Mouse (Mus musculus) cerebellum, adult (tissue): ENCODE data around the gene Slc16a12.
"Not testable (repeated sequence)": the region's sequence is repeated elsewhere in the genome, so short reads cannot be mapped to it uniquely, and the experiment has no call there.

Source experiments
- ATAC-seq: cut with Nextera tagmentation; 2 replicates; pipeline ENCODE4 v1.9.2; 2017; ENCODE audit warnings: mild to moderate bottlenecking, moderate library complexity, mixed read lengths; ENCODE audit not compliant: insufficient number of reproducible peaks, low FRiP score, low TSS enrichment

The Slc16a12 gene

GRCm38 (mm10) chr19:34746688-34747504 is at the start of gene Slc16a12:
Gene Slc16a12 (minus strand): TSS chr19:34747289.
- 0 out of 2 replicates have a peak, but pooled peaks have one; percentile 40 for ATAC-seq

DNA sequence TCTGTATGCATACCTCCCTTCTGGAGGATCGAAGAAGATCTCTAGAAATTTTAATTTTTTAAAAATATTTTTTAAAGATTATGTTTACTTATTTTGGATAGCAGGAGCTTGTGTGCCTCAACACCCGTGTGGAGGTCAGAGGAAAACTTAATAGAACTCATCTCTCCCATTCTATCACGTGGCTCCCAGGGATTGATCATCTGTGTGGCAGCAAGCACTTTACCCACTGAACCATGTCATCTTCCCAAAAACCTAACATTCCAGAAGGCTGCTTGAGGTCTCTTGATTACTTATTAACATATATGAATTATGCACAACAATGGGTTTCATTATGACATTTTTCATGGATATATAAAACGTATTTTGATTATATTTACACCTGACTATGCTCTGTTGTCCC is 49.3 kb upstream of the Slc16a12 start:
- ATAC-seq, result no peak

DNA sequence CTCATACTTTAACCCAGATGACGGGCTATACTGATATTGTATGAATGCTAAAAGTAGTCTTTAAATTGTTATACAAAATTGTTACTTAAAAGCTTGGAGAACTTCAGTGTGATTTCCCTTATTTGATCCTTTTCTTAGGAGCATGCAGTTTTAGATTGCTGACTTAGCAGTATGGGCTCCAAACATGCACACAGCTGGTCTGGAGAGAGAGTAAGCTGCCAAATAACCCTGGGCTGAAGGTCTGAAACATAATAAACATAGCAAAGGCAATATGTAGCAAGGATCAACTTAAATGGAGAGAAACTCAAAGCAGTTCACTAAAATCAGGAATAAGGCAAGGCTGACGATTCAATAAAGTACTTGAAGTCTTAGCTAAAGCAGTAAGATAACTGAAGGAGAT is 35.4 kb upstream of the Slc16a12 start:
- ATAC-seq, result no peak

- ATAC-seq, result no peak
These were observed 31.9 kb upstream of the Slc16a12 start for GRCm38 (mm10) chr19:34778993-34779392.

GRCm38 (mm10) chr19:34778098-34778497 is 31.0 kb upstream of the Slc16a12 start:
- no peak for ATAC-seq

- no peak for ATAC-seq
These were observed 25.7 kb upstream of the Slc16a12 start for GRCm38 (mm10) chr19:34772775-34773174.

DNA sequence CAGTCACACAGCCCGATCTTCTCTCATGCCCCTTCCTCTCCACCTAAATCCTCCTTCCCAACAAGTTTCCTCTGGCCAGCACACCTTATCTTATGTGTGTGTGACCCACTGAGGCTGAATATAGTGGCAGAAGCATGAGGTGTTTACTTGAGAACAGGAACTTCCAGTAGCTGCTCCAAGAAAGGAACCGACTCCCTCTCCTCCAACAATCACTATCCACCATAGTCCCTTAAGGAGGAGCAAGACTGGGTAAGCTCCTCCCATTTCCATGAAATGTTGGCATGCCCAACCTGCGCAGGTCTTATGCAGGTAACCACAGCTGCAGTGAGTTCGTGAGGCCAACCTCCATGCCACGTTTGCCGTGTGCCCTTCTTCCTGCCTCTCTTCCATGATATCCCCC is 23.7 kb upstream of the Slc16a12 start:
- ATAC-seq, result no peak

- no peak for ATAC-seq
These were observed 11.7 kb upstream of the Slc16a12 start for GRCm38 (mm10) chr19:34758754-34759153.

- ATAC-seq, result no peak
These were observed 9.6 kb upstream of the Slc16a12 start for GRCm38 (mm10) chr19:34756561-34757240.

DNA sequence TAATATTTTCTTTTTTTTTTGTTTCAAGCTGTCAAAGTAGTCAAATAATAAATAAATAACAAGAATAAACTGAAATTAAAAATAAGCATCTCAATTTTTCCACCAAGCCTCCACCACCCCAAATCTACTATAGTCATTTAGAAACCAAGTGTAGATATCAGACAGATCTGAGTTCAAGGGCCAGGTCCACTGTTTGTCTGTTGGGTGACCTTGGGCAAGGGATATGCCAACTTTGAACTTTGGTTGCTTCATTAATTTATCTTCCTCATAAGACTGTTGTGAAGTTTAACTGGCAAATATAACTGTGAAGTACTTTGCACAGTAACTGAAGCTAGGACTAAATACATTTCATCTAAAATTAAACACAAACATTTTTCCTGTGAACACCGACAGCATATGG is 8.6 kb upstream of the Slc16a12 start:
- no peak for ATAC-seq

DNA sequence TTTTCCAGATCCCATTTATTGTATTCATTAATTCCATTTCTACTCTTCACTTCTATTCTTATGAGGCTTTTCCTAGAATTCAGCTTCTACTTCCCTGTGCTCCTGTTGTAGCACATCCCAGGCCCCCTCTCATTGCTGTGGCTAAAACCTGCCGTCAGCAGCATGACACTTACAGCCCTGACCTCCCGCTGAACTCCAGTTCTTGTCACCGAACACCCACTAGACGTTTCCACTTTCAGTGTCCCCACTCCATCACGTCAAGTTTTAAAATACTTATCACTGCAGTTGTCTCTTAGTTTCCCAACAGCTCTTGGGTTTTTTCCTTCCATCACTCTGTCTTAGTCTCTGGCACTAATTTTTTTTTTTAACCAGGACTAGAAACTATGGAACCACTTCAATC is 6.2 kb upstream of the Slc16a12 start:
- ATAC-seq, result no peak

DNA sequence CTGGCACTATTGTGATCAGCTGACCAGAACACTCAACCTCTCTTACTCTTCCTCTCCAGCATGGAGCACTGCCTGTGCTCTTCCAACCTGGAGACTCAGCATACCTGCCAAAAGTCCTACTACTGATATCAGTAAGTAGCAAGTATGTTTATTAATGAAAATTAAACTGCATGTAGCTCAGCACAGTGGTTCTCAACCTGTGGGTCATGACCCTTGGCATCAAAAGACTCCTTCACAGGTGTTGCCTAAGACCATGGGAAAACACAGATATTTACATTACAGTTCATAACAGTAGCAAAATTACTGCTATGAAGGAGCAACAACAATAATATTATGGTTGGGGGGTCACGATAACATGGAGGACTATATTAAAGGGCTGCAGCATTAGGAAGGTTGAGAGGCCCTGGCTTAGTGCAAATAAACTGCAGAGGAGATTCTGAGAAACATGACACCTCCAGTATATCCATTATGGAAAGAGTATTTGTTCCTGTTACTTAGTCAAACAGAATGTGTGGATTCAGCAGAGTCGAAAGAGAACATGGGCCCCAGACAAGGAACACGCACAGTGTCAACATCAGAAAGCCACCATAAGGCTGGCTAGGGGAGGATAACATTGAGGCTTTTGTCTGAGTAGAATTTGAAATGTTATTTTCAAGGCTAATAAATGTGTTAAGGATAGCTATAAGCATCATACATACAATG is 5.5 kb upstream of the Slc16a12 start:
- ATAC-seq, result no peak

GRCm38 (mm10) chr19:34751150-34751549 is 4.1 kb upstream of the Slc16a12 start:
- no peak for ATAC-seq

- ATAC-seq, result no peak
These were observed 1.9 kb upstream of the Slc16a12 start for GRCm38 (mm10) chr19:34748992-34749391.

DNA sequence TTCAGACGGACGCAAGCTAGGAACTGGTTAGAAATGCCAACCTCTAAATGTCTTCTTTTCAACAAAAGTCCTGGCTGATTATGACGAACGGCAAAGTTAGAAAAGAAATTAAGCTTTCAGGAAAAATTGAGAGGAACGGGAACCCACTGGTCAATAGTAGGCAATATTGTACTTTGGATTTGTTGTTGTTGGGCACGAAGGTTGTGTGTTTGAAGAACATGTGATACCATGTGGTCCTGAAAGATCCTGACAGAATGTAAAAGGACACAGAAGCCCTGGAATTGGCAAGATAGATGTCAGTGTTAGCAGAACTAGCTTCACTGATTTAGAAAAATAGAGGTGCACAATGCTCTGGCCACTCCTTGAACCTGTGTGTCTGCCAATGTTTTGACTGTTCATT is 880 bp upstream of the Slc16a12 start:
- not testable (repeated sequence) for ATAC-seq

- no peak for ATAC-seq
These were observed 888 bp downstream of the Slc16a12 start for GRCm38 (mm10) chr19:34746201-34746600.

DNA sequence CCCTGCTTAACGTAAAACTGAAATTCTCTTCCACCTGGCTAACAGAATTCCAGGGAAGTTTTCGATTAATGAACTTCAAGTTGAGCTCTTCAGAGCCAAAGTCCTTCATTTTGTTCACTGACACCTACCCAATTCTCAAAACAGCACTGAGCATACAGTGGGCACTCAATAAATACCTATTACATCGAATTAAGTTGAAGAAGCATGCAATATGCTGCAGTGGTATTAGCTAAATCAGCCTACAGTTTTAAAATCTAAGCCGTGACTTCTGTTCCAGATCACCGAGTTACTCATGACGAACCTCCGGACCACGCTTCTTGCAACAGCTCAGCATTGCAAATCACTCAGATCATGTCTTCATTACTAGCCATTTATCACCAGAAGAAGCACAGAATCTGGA is 2.1 kb downstream of the Slc16a12 start:
- no peak for ATAC-seq

DNA sequence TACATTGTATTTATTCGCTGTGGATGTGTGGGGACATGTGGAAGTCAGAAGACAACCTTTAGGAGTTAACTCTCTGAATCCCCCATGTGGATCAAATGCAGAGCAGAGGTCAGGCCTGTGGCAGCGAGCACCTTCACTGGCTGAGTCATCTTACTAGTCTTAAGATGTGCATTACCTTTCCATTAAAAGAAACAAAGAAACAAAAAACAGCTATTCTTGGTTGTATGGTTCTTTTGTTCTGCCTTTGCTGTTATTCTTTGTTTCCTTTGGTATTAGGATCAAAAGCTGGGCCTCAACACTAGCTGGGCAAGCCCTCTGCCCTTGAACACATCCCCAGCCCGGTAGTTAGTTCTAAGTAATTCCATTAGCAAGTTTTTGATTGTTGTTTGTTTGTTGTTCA is 9.2 kb downstream of the Slc16a12 start:
- ATAC-seq, result no peak

- ATAC-seq, result no peak
These were observed 11.2 kb downstream of the Slc16a12 start for GRCm38 (mm10) chr19:34735900-34736299.

DNA sequence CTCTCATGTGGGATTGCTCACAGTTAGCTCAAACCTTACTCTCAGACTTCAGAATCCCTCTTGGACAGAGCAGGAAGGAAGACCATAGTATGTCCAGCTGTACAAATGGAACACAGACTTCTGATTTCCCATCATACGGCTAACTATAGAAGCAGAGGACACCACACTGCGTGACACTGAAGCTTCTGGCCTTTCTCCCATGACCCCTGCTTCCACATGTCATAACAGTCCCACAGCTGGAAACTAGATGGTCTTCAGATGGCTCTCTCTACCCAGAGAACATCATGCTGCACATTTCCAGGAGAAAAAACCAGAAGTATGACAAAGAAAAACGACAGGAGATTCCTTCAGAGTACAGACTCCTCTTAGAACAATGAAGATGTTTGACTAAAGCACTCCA is 14.1 kb downstream of the Slc16a12 start:
- no peak for ATAC-seq

DNA sequence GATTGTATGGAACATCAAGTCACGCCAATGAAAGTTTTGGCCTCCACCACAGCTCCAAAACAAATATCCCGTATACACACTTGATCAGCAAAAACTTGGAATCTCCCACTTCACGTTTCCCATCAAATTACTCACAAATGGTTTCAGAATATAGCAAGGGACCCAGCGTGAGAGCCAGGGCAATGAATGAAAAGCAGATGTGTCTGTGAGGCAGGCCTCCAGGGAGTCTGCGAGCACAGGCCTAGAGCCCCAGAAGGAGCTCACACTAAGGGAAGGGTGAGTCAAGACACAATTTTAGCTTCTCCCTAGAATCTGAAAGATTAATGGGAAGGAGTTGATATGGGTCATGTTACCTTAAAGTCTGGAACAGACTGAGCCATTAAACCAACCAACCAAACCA is 15.7 kb downstream of the Slc16a12 start:
- ATAC-seq, result no peak
